Mouse (Mus musculus) cerebellum, postnatal 36 days (tissue): ENCODE data around the gene Gkn2.

Source experiments
- DNase-seq, 2 experiments: peaks; one replicate each; pipeline ENCODE4 v3.0.0; 2021 to 2022; ENCODE audit warnings: mixed read lengths in 2 of 2

Gene Gkn2

GRCm38 (mm10) chr6:87373057-87373456, at the start of gene Gkn2:
Gkn2 (plus strand) TSS chr6:87373357.
- DNase-seq, result no peak

DNA sequence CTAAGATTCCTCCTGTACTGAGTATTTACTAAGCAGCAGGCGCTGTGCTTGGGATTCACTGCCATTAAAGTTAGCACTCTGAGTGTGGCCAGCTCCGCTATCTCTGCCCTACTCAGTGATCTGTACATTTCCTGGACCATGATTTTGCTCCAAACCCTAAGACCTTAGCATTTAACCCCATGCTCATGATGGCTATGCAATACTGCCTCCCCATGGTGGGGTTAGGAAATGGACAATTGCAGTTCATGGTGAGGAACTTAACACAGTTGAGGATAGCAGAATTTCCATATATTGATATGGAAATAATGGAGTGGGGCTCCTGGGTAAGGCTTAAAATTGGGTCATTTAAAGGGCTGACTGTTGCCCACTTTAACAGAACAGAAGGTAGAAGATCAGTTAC, 49.8 kb upstream of the Gkn2 start:
- DNase-seq, result peak in 1 of 2 experiments; percentile 10

DNA sequence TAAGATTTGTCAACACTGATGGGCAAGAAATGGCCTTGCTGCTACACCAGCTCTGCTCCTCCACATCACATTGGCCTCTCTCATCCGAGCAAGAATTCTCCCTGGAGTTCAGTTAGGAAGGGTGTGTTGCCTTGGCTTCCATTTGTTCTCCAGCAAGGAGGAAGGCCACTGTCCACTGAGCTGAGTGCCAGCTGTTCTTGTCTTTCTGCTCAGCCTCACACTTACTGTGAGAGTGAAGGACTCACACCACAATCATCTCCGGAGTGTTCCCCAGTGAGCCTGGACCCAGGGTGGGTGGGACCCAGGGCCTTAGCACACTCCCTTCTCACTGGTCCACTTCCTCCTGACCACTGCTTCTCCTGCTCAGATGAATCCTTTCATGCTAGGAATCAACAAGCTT, 46.2 kb upstream of the Gkn2 start:
- no peak for DNase-seq

DNA sequence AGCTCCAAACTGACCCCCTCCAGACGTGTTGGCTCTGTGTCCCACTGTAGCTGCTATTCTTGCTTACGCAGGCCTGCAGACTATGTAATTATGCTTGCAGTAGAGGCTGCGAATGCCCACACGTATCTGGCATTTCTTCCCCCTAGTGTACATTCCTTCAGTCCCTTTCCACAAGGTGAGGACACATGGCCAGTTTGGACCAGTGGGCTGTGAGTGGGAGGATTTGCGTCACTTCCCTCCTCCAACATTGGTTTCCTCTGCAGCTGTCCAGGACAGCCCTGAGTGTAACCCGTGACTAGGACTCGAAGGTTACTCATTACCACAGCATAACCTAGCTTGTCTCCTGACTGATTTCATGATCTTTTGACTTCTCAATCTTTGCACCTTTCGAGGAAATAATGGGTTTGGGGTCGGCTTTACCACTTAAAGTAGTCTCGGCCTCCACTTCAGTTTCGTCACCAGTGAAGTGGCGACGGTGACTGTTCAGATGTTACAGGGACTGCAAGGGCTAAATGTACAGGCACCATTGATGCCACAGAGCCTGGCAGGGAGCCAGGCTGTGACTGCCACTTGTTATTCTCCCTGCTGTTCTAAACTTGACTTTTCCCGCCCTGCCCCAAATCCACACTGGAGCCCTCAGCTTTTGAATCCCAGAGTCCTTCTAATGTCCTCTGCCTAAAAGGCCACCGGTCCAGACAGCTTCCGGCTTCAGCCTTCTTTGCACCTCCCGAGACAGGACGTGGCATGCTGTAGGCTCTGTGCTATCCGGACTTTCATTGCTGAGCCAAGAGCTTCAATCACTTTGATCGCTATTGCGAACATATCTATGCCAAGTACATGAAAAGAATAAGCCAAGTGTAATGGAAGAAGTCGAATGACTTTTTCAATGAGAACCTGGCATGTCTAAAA, 44.6 kb upstream of the Gkn2 start:
- no peak for DNase-seq

GRCm38 (mm10) chr6:87332380-87332779, 40.8 kb upstream of the Gkn2 start:
- DNase-seq, result no peak

- no peak for DNase-seq
Measured at GRCm38 (mm10) chr6:87334361-87335090, 38.6 kb upstream of the Gkn2 start.

DNA sequence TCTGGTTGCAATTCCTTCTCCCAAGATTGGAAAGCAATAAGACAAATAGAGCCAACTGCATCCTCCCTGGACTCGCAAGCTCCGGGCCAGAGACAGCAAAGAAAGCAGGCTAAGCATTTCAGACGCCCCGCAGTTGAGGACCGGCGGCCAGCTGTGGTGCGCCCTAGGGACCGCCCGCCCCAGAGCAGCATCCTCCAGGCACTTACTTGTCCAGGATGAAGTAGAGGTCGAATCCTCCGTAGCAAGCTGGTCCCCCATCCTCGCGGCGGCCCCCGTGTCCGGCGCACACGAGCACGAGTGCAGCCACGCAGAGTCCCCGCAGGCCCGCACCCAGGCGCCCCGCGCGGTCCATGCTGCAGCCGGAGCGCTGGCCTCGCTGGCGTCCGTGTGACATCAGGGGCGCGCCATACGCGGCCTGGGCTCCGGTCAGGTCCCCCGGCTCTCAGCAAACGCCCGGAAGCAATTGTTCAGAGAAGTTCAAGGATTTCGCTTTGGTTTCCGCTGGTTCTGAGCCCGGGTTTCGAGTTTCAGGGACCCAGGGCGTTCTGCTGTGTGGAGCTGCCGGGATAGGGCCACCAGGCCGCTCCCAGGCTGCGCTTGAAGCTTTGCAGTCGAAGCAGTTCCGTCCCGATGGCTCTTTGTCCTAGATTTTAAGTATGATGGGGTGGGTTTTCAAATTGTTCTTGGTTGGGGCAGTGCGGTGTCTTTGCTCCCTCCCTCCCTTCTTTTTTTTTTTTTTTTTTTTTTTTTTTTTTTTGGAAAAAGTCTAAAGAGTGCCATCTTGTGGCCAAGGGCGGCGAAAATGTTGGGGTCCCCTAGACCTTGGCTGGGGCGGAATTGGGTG, 37.8 kb upstream of the Gkn2 start, which contains the start of gene Antxr1:
Gene Antxr1, minus strand, starts transcription at position 731 of the 844 bp plus-strand sequence.
- DNase-seq, result peak; percentile 19 to 39

- DNase-seq, result no peak
Measured at GRCm38 (mm10) chr6:87335935-87336295, 37.2 kb upstream of the Gkn2 start.

DNA sequence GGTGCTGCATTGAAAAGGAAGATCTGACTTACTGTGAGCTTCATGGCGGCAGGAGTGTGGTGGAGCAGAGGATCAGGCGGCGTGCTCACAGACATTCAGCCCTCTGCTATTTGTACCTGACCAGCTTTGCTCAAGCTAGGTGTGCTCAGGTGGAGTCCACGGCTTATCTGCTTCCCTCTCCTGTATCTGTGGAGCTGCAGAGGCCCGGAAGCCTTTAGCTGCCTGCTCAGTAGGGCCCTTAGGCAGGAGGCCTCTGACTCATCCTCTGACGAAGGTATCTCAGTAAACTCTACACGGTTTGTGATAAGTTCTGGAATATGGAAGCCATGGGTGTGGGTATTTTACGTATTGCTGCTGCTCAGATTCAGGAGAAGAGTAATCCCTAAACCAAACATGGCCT, 22.3 kb upstream of the Gkn2 start, which contains the start of gene Gkn1:
Gene Gkn1, minus strand, starts transcription at position 114 of the 400 bp plus-strand sequence.
- DNase-seq, result no peak

DNA sequence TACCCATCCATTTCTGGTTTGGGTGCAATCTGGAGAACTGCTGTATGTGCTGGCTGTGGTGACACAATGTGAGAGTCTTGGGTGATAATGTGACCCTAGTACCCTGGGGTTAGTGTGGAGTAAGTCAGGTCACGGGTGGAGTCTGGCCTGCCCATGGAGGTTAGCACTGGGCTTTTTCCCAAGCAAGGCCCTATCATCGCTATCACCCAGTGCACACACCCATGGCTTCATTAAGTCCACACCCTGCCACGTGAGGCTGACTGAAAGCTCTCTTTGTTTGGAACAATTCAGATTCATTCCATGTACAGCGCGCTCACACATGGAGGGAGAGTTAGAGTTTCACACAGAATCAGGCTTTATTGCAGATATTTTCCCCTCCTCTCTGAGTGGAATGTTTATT, 18.7 kb upstream of the Gkn2 start:
- DNase-seq, result no peak

GRCm38 (mm10) chr6:87369223-87369622, 3.9 kb upstream of the Gkn2 start:
- DNase-seq, result no peak

DNA sequence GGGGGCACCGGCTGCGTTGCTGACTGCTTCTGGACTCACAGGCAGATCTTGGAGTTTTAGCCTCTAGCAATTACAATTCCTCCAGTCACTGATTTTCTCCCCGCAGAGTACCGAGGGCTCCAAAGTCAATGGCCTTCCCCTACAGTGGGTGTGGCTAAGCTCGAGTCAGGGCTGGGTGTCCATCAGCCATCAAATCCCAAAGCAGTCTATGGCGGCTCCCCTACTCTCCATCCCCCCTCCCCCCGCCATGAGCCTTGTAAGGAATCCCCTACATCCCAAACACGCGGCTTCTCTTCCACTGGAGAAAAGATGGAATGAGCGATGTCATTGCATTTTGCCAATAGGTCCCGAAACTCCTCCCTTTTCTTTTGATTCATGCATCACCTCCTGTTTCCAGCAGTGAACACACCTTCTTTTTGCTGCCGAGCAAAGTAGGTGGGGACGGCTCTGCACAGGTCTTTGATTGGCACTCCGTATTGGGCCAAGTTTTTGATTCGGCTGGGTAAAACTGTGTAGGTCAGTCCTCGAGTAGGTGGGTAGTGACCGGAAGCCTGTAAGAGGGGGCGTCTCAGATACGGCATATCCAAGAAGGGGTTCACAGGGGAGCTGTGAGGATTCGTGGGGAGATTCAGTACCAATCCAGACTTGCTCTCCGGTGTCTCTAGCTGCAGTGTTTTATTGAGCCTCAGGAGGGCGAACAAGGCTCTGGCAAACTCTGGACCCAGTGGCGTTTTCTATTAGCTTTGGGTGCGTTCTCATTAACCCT, 11.0 kb downstream of the Gkn2 start:
- DNase-seq, result peak in 1 of 2 experiments; percentile 7

- no peak for DNase-seq
Measured at GRCm38 (mm10) chr6:87384761-87385160, 11.6 kb downstream of the Gkn2 start.

- DNase-seq, result peak; percentile 36 to 65
Measured at GRCm38 (mm10) chr6:87386203-87386602, 13.0 kb downstream of the Gkn2 start.

DNA sequence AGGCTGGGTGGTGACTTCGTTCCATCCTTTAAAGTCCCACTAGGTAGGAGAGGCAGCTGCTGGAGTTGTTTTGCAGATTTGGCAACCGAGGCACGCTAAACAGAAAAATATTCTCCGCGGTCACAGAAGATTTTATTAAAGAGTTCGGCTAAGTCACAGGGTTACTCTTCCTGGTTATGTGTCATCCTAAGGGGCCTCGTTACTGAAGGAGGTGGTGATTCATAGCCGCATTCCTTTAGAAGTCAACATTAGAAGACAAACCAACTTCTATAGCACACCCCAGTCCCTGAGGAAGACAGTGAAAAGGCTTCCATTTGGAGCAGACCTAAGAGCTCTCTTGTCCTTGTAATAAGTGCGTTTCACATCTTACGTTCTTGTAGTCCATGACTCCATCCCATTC, 13.5 kb downstream of the Gkn2 start:
- DNase-seq, result no peak

DNA sequence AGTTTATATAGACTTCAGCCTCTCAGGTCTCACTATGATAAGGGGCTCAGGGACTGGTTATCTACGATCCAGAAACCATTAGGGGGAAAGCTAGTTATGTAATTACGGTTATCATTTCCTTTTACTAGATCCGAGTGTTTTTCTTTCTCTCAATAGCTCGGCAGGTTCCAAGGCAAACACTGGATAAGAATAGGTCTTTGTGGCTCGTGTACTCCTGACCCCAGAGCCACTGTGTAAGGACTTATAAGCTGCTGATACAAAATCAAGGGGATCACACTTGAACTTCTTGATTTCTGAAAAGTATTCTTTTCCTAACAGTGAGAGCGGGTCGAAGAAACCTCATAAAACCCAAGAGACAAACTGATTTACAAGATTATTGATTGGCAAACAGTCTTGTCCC, 15.7 kb downstream of the Gkn2 start, which contains the start of gene Gkn3:
Gene Gkn3, minus strand, starts transcription at position 59 of the 400 bp plus-strand sequence.
- DNase-seq, result no peak

DNA sequence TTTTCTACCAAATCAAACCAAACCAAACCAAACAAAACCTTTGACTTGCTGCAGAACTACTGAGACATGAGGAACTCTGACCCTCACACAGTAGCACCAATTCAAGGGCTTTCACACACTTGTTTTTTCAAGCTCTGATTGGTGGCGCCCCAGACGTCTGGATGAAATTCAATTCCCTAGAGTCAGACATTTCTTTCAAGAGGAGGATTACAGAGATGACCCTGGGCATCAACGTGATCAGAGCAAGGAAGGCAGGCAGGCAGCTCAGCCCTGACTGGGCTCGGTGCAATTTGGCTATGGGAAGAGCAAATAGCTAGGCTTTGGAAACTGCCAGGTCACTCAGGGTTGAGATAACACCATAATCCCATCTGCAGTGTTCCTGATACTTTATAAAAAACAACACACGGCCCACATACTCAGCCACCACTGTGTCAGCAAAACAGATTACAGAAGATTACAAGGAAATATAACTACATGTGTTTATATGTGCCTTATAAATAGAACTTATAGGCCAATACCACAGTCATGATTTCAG, 16.4 kb downstream of the Gkn2 start:
- DNase-seq, result no peak

DNA sequence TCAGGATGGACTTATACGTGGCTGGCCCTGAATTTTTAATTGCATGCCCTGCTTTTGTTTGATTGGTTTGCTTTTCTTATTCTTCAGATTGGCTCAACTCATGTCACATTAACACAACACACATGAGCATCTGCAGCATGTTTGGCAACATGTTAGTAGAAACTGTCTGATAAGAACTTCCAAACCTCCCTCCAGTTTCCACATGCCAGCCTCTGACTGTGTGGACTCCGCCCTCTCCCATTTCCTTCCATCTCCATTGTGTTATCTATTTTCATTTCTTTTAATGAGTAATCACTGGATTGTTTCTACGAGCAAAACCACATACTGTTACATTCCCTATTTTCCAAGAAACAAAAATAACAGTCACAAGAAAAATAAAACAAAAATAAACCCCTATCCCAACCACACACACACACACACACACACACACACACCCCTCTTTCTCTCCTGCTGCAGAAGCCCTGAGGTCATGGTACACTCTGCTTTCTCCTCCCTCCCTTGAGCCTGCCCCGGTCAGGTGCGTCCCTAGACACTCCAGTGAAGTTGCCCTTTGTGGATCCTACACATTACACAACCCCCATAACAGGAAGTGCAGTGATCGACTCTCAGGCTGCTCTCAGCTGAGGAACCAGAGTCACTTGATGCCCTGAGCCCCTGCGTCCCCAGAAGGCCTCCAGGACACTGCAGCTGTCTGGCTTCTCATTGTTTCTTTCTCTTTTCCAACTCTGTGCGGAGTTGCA, 20.5 kb downstream of the Gkn2 start:
- no peak for DNase-seq

DNA sequence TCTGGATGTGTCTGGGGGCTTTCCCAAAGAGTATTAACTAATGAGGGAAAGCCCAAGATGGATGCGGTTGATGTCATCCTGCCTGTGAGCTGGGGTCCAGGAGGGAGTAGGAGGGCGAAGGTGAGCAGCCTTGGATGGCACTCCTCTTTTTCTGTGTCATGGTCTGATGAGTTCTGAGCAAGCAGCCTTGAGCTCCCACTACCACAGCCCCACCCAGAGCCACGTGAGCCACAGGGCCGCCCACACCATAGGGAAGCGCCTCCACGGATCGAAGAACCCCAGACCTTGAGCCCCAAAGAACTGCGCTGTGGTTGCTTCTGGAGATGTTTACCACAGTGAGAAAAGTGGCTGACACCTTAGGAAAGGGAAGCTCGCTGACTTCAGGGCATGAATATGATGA, 21.6 kb downstream of the Gkn2 start:
- DNase-seq, result no peak

- DNase-seq, result peak; percentile 69
Measured at GRCm38 (mm10) chr6:87399137-87399536, 26.0 kb downstream of the Gkn2 start.
